Comparison of ENCODE assay signal across 8 mouse cellular contexts in the genomic region with DNA sequence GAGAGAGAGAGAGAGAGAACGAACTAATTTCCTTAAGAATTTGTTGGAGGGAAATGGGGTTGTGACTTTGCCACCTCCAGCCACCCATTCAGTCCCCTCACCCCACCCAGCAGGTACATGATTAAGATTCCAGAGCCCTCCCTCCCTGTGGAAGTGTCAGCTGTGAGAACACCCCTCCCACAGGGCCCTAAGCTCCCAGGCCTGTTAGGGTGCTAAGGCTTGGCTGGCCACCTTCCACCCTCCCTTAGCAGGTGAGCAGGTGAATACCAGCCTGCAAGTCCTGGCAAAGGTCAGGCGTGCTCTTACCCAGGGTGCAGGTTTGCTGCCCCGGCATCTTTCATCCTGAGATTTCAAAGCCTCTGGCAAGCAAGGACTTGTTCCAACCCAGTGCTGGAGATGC. TPM values are rescaled to one million over a fixed set of nuclear protein-coding genes. Genes with fewer than 3 reads are reported as not detected.
DNase-seq lines count a peak whose midpoint lies in the region; ATAC-seq lines count a peak whose summit lies in the region.

No protein-coding gene starts in this region.

- DNase-seq in intestine, embryonic 14.5 days (ENCODE audit: low spot score), result no peak
- DNase-seq in lung, adult 18-20 months, result peak; percentile 82 to 86
- DNase-seq in spleen, postnatal 4 days (ENCODE audit: low spot score in 2 of 2), result no peak
- no peak for DNase-seq in frontal cortex, postnatal 36 days (ENCODE audit: low spot score in 2 of 2)
- DNase-seq in cerebellum, postnatal 4 days (ENCODE audit: low spot score in 2 of 2), result no peak

- peaks cover 87% of the 10 kb centered on the region for H3K27me3 ChIP-seq in megakaryocyte, embryonic 14.5 days (replicated peaks)
- H3K27me3 ChIP-seq in intestine, embryonic 14.5 days (replicated peaks; ENCODE audit: control insufficient read depth, insufficient read depth, low read length), result no peaks in the 10 kb centered on the region
- H3K27me3 ChIP-seq in stomach, embryonic 15.5 days (replicated peaks), result no peaks in the 10 kb centered on the region

- H3K9me3 ChIP-seq in megakaryocyte, embryonic 14.5 days, result no peaks in the 10 kb centered on the region
- H3K9me3 ChIP-seq in intestine, embryonic 14.5 days (ENCODE audit: control insufficient read depth, low read length), result no peaks in the 10 kb centered on the region
- H3K9me3 ChIP-seq in stomach, embryonic 15.5 days, result no peaks in the 10 kb centered on the region

- ATAC-seq in megakaryocyte, adult 5-6 weeks (ENCODE audit: poor library complexity, severe bottlenecking), result no peak
- no peak for ATAC-seq in intestine, embryonic 14.5 days (replicated peaks; ENCODE audit: low FRiP score, low TSS enrichment, low read depth)
- ATAC-seq in stomach, embryonic 15.5 days (ENCODE audit: insufficient read depth, low FRiP score, low read depth), result no peak

- 68% methylated on average over 3 of the region's 3 CpGs for WGBS in intestine, embryonic 14.5 days
- 54% methylated on average over 3 of the region's 3 CpGs for WGBS in stomach, embryonic 15.5 days

- H3K4me2 ChIP-seq in intestine, embryonic 14.5 days (ENCODE audit: low read length), result peak overlapping the region; percentile 69
- H3K4me2 ChIP-seq in stomach, embryonic 15.5 days, result peak overlapping the region; percentile 85

- H3K36me3 ChIP-seq in megakaryocyte, embryonic 14.5 days (replicated peaks; ENCODE audit: low read length), result no peaks in the 10 kb centered on the region
- H3K36me3 ChIP-seq in intestine, embryonic 14.5 days (ENCODE audit: control insufficient read depth, insufficient read depth, low read length), result no peaks in the 10 kb centered on the region; the same call in 1 of the 2 replicates
- H3K36me3 ChIP-seq in stomach, embryonic 15.5 days, result no peaks in the 10 kb centered on the region

- peaks cover 64% of the 10 kb centered on the region for H3K4me1 ChIP-seq in megakaryocyte, embryonic 14.5 days
- peaks cover 72% of the 10 kb centered on the region for H3K4me1 ChIP-seq in intestine, embryonic 14.5 days (replicated peaks; ENCODE audit: control insufficient read depth, insufficient read depth, low read length)
- H3K4me1 ChIP-seq in stomach, embryonic 15.5 days, result peaks cover 78% of the 10 kb centered on the region

- peak overlapping the region; percentile 67 for H3K4me3 ChIP-seq in megakaryocyte, embryonic 14.5 days (replicated peaks)
- H3K4me3 ChIP-seq in intestine, embryonic 14.5 days (ENCODE audit: low read depth, low read length), result peak overlapping the region; percentile 76; the same call in 1 of the 2 replicates
- H3K4me3 ChIP-seq in stomach, embryonic 15.5 days (replicated peaks), result peak overlapping the region; percentile 83

- H3K27ac ChIP-seq in intestine, embryonic 14.5 days (ENCODE audit: low read depth), result no peak overlapping the region
- H3K27ac ChIP-seq in stomach, embryonic 15.5 days, result peak overlapping the region; percentile 95

- peak overlapping the region; percentile 86; the same call in 1 of the 2 replicates for H3K9ac ChIP-seq in intestine, embryonic 14.5 days (ENCODE audit: low read length)
- peak overlapping the region; percentile 9; the same call in 1 of the 2 replicates for H3K9ac ChIP-seq in stomach, embryonic 15.5 days

RNA-seq across cellular contexts. Expression of gene Fam129b, which starts 2.5 kb away (rescaled TPM):
- polyA plus RNA-seq in megakaryocyte, embryonic 14.5 days (2012; ENCODE audit: insufficient read depth, low replicate concordance), result 19.5 and 38.4 TPM in 2 replicates
- 18.4 and 20.9 TPM in 2 replicates for total RNA-seq in megakaryocyte, adult 5-6 weeks (2015)
- total RNA-seq in megakaryocyte, adult 5-6 weeks (2017), result 38.3 and 40.7 TPM in 2 replicates
- polyA plus RNA-seq in intestine, embryonic 14.5 days (2014; fragmentation: Nextera tagmentation; extraction: Ambion mirVana), result 22.3 and 25.2 TPM in 2 replicates
- 67.1 and 73.6 TPM in 2 replicates for polyA plus RNA-seq in stomach, embryonic 15.5 days (2015; fragmentation: Nextera tagmentation; extraction: Ambion mirVana)

RNA-seq across cellular contexts. Expression of gene Stxbp1, which starts 31.4 kb away (rescaled TPM):
- 1.6 TPM in 1 of 2 replicates, not detected in the other for polyA plus RNA-seq in megakaryocyte, embryonic 14.5 days (2012; ENCODE audit: insufficient read depth, low replicate concordance)
- total RNA-seq in megakaryocyte, adult 5-6 weeks (2015), result 0.09 and 0.30 TPM in 2 replicates
- total RNA-seq in megakaryocyte, adult 5-6 weeks (2017), result 0.48 and 1.3 TPM in 2 replicates
- polyA plus RNA-seq in intestine, embryonic 14.5 days (2014; fragmentation: Nextera tagmentation; extraction: Ambion mirVana), result 26.7 and 27.0 TPM in 2 replicates
- 20.0 and 21.4 TPM in 2 replicates for polyA plus RNA-seq in stomach, embryonic 15.5 days (2015; fragmentation: Nextera tagmentation; extraction: Ambion mirVana)

Comparison
In these comparisons a context has a peak if more than half of its experiments do, and no peak if none do; other contexts are left out.
1. DNase-seq: peak in lung, adult 18-20 months (2 of 2); none in intestine, embryonic 14.5 days (single experiment), spleen, postnatal 4 days (0 of 2), frontal cortex, postnatal 36 days (0 of 2) and cerebellum, postnatal 4 days (0 of 2).
2. Peak in every context shown above with its lines, with median percentiles within 50 percentile points of each other: H3K4me3 ChIP-seq.